Mouse (Mus musculus): Measurements from ENCODE around the gene Olfr474. TPM values are rescaled to one million over a fixed set of nuclear protein-coding genes. Genes with fewer than 3 reads are reported as not detected.
"Not testable (repeated sequence)": the region's sequence is repeated elsewhere in the genome, so short reads cannot be mapped to it uniquely, and the experiment has no call there.

Olfr474 gene
- not detected in 2 replicates for total RNA-seq (2017)

- ATAC-seq (ENCODE audit: extremely low read depth, insufficient number of reproducible peaks, low FRiP score, poor library complexity, severe bottlenecking): no peak
These were observed at the start of gene Olfr474 for GRCm38 (mm10) chr7:107954343-107954742. TSS of gene Olfr474 (plus strand) at chr7:107954643.

- no peak for ATAC-seq (ENCODE audit: extremely low read depth, insufficient number of reproducible peaks, low FRiP score, poor library complexity, severe bottlenecking)
These were observed 24.3 kb upstream of the Olfr474 start, which contains the start of gene Olfr473 for GRCm38 (mm10) chr7:107930146-107930545. TSS of gene Olfr473 (plus strand) at chr7:107930446.

- not testable (repeated sequence) for ATAC-seq (ENCODE audit: extremely low read depth, insufficient number of reproducible peaks, low FRiP score, poor library complexity, severe bottlenecking)
These were observed 1.9 kb upstream of the Olfr474 start for GRCm38 (mm10) chr7:107952539-107952938.

- no peak for ATAC-seq (ENCODE audit: extremely low read depth, insufficient number of reproducible peaks, low FRiP score, poor library complexity, severe bottlenecking)
These were observed 10.1 kb downstream of the Olfr474 start, which contains the start of gene Olfr476 for GRCm38 (mm10) chr7:107964503-107964902. TSS of gene Olfr476 (plus strand) at chr7:107964803.

GRCm38 (mm10) chr7:107986393-107986792, 31.9 kb downstream of the Olfr474 start, which contains the start of gene Olfr477:
TSS of gene Olfr477 (plus strand) at chr7:107986693.
- no peak for ATAC-seq (ENCODE audit: extremely low read depth, insufficient number of reproducible peaks, low FRiP score, poor library complexity, severe bottlenecking)

Other genes with a start within 250 kb of the Olfr474 start
- not detected in 2 replicates for gene Cyb5r2, start 196.6 kb upstream of the Olfr474 start, total RNA-seq (2017)
- gene Ovch2, start 153.4 kb upstream of the Olfr474 start, total RNA-seq (2017): not detected in 2 replicates
- gene Olfr467, start 142.4 kb upstream of the Olfr474 start, total RNA-seq (2017): not detected in 2 replicates
- 0.12 TPM in 1 of 2 replicates, not detected in the other for gene Olfr469, start 129.1 kb upstream of the Olfr474 start, total RNA-seq (2017)
- not detected in 2 replicates for gene Olfr470, start 107.2 kb upstream of the Olfr474 start, total RNA-seq (2017)
- not detected in 2 replicates for gene Olfr472, start 56.7 kb upstream of the Olfr474 start, total RNA-seq (2017)
- not detected in 2 replicates for gene Olfr473, start 24.2 kb upstream of the Olfr474 start, total RNA-seq (2017)
- not detected in 2 replicates for gene Olfr476, start 10.2 kb downstream of the Olfr474 start, total RNA-seq (2017)
- gene Olfr477, start 32.0 kb downstream of the Olfr474 start, total RNA-seq (2017): not detected in 2 replicates
- not detected in 2 replicates for gene Olfr478, start 79.3 kb downstream of the Olfr474 start, total RNA-seq (2017)
- gene Olfr479, start 96.0 kb downstream of the Olfr474 start, total RNA-seq (2017): not detected in 2 replicates
- not detected in 2 replicates for gene Olfr480, start 112.7 kb downstream of the Olfr474 start, total RNA-seq (2017)
- gene Olfr481, start 125.2 kb downstream of the Olfr474 start, total RNA-seq (2017): not detected in 2 replicates
- gene Olfr482, start 142.9 kb downstream of the Olfr474 start, total RNA-seq (2017): not detected in 2 replicates
- gene Olfr483, start 146.2 kb downstream of the Olfr474 start, total RNA-seq (2017): not detected in 2 replicates
- gene Olfr484, start 172.8 kb downstream of the Olfr474 start, total RNA-seq (2017): not detected in 2 replicates
- not detected in 2 replicates for gene Olfr485, start 205.2 kb downstream of the Olfr474 start, total RNA-seq (2017)
- gene Olfr486, start 218.1 kb downstream of the Olfr474 start, total RNA-seq (2017): not detected in 2 replicates

Measured in neutrophil, adult 5-6 weeks (primary cell).